Mouse (Mus musculus) T-helper 2 cell (primary cell): ENCODE measurements around the gene Bpnt1.

Experiments
- in situ Hi-C: fragments of 300-600 bp; cut with MboI, MseI; formaldehyde crosslinking; loops from one replicate; pipeline ENCODE4 v1.15.1; 2025; ENCODE audit warnings: high pct_unique_total_duplicates

Gene Bpnt1

DNA sequence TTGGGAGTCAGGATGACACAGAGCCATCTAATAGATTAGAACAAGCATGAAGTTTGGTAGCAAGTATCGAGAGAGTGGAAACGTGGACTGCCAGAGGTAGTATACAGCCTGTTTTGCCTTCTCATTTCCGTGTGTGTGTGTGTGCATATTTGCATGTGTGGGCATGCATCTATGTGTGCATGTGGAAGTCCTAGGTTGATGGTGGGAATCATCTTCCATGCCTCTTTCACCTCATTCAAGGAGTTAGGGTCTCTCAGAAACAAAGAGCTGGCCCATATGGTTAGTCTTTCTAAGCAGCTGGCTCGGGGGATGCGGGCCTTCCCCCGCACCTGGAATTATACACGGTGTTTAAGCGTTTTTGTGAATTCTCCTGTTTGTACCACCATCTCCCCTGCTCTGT lies 2.1 kb upstream of the Bpnt1 start:
- in situ Hi-C loops, result loop anchor here (5.0 kb wide), 1 partner anchor 32 kb away; the partner anchor contains the start of gene Eprs

DNA sequence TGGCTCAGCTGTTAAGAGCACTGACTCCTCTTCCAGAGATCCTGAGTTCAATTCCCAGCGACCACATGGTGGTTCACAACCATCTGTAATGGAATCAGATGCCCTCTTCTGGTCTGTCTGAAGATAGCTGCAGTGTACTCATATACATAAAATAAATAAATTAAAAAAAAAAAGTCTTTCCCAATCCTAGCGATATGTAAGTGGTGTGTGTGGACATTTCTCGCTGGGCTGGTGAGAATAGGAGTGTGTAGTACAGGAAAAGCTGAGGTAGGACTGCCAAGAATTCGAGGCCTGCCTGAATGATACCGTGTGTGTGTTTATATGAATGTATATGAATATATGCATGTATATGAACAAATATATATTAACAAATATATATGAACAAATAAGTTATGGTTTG lies 585 bp upstream of the Bpnt1 start:
- in situ Hi-C loops, result no loop called here

DNA sequence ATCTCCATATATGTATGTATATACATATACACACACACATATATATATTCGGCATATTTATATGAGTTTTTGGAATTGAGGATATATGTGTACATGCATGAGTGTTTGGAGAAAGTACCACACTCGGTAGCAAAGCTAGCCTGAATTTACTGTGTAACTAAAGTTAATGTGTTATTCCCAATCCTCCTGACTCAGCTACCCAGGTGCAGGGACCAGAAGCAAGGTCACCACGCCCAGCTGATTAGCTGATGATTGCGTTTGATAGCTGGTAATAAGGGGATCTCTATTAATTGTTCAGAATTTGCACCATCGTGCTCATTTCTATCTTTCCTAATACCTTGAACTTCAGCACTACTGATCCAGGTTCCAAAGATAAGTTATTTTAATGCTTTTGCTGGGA lies 1.7 kb downstream of the Bpnt1 start:
- in situ Hi-C loops, result no loop called here

DNA sequence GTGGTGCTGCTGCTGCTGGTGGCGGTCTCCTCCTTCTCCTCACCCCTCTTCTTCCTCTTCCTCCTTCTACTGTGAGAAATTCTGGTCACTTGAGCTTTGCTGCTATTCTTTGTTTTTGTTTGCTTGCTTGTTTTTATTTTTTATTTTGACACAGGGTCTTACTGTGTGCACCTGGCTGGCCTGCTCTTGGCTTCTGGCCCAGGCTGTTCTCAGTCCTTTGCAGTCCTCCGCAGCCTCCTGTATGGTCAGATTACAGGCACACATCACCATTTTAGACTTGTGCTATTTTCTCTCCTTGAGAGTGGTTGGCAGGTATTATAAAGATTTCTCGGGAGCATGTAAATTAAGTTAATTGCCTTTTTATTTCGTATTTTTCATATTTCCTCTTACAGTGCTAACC lies 2.2 kb downstream of the Bpnt1 start:
- in situ Hi-C loops, result no loop called here

DNA sequence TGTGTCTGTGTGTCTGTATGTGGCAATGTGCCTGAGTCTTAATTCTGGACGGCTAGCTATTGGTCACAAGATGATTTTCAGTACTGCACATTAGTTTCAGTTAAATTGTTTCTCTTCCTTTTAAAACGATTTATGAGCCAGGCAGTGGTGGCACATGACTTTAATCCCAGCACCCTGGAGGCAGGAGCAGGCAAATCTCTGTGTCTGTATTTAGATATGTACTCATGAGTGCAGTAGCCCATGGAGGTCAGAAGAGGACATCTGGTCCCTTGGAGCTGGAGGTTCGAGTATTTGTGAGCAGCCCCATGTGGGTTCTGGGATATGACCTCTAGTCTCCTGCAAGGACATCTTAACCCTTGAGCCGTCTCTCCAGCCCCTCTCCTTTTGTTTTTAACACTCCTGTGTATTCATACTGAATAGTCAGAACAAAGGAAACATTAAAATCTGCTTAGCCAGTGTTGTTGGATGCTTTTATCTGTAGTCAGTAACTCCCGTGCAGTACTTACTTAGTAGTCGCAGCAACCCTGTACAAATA lies 3.3 kb downstream of the Bpnt1 start:
- in situ Hi-C loops, result no loop called here

DNA sequence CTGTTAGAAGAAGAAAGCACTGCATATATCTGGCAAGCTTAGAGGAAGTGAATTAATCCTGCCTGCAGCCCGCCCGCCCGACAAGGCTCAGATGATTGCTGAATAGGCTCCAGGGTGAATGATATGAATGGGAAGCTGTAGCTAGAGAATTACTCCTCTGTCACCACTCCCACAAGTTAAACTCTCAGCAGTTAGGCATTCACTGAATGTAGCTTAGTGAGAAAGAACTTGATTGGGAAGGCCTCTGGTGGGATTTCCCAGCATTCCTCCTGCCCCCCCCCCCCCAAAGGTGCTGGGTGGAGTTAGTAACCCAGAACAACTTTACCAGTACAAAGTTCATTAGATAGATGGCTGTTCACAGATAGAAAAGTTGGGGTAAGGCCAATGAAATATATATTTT lies 4.6 kb downstream of the Bpnt1 start:
- in situ Hi-C loops, result no loop called here

DNA sequence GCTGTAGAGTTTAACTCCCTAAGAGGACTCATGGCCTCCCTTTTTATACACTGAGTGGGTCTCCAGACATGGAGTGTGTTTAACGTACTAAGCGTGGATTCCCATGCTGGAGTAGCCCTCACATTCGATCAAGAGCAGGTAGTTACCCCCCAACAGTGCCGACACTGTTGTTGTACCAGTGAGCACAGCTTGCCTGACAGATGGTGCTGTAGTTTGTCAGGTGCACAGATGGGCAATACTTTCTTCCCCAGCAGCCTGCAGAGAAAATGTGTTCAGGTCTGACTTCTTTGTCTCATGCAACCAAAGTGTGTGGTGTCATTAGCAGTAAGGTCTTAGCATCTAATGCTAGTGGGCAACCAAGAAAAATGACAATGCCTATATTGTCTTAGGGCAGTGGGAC lies 10.5 kb downstream of the Bpnt1 start:
- in situ Hi-C loops, result no loop called here

DNA sequence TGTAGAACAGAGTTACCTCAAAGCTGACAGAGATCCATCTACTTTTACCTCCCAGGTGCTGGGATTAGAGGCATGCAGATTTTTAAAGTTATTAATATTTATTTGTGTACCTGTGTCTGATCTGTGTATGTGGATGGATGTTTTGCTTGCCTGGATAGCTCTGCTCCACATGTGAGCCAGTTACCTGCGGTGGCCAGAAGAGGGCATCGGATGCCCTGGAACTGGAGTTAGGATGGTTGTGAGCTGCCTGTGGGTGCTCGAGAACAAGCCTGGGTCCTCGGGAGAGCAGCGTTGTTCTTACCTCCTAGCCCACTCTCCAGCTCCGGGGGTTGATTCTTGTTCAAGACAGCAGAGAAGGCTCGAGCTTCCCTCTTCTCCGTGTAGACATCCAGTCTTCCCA lies 11.5 kb downstream of the Bpnt1 start:
- in situ Hi-C loops, result no loop called here

DNA sequence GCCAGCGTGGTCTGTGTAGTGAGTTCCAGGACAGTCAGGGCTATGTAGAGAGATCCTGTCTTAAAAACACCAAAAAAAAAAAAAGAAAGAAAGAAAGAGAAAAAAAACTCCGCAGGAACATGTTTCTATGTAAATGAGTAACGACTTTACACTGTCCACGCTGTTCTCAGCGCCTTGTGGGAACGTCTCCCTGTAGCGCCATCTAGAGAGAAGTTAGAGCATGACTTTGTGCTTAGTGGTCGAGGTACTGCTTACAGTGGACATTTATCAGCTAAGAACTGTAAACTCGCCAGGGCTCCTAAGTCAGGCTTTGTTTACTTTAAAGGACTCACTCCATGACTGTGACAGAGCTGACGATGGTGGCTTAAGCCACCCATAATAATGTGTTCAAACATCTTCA lies 14.2 kb downstream of the Bpnt1 start:
- in situ Hi-C loops, result no loop called here

DNA sequence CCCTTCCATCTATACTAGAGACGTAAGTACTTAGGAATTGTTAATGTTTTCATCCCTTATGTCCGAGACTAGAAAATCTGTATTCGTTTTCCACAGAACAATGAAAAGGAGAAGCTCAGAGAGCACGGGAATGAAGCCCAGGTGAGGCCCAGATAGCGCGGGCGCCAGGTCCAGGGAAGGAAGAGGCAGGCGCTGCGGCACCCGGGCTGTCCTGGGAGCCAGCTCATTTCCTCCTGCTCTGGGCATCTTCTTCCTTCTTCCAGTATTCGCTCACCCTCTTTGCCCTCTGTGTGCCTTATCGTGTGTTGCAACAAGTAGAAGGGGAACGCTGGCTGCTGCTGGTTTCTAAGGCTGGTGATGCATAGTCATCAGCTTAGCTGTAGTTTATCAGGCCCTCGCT lies 17.8 kb downstream of the Bpnt1 start:
- in situ Hi-C loops, result no loop called here

DNA sequence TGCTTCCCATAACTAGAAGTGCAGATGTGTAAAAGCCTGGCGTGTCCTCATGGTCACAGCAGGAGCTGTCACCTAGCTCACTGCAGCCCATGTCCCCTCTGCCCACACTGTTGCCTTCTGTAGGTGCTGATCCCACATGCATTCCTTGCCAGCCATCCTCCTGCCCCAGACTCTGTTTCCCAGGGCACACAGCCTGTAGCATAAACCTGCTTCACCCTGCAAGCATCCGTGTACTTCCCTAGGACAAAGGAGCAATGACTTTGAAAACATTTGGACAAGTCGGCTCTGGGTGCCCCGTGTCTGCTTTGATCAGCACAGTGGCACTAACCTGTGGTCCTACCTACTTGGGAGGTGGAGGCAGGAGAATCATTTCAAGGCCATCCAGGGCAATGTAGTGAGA lies 18.7 kb downstream of the Bpnt1 start:
- in situ Hi-C loops, result no loop called here

DNA sequence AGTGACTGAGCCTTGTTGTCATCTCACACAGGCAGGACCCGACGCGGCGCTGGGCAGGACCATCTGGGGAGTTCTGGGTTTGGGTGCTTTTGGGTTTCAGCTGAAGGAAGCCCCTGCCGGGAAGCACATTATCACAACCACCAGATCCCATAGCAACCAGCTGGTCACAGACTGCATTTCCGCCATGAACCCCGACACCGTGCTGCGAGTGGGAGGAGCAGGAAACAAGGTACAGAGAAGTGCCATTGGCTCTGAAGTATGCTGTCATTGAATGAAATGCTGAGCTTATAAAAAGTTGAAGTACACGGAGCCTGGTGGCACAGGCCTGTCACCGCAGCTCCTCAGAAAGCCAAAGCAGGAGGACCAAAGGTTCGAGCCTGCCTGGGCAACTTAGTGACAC lies 20.2 kb downstream of the Bpnt1 start:
- in situ Hi-C loops, result no loop called here

DNA sequence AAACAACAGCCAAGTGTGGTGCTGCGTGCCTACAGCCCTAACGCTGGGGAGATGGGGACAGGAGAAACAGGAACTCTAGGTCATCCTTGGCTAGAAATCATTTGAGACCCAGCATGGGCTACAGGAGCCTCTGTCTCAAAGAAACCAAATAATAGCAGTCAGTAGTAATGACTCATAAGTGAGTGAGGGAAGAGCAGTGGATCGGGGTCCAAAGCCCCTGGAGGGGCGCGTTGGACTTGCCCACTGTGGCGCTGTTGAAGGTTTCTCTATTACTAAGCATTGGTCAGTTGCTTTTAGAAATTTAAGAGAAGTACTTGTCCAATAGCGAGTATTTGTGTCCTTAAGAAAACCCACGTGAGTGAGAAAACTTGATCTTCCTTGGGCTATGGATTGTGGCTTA lies 21.4 kb downstream of the Bpnt1 start:
- in situ Hi-C loops, result no loop called here

DNA sequence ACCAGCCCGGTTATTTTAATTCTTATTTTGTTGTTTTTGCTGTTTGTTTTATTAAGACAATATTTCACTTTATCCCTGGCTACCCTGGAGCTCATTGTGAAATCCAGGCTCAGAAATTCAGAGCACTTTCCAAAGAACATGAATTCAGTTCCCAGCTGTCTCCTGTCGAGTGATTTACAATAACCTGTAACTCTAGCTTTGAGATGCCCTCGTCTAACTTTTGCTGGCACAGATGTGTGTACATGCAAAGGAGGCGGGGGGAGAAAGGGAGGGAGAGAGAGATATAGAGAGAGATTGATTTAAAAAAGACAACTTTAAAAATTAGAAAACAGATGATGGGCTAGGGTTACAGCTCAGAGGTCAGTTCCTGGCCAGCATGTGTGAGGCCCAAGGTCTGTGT lies 22.8 kb downstream of the Bpnt1 start:
- in situ Hi-C loops, result no loop called here

DNA sequence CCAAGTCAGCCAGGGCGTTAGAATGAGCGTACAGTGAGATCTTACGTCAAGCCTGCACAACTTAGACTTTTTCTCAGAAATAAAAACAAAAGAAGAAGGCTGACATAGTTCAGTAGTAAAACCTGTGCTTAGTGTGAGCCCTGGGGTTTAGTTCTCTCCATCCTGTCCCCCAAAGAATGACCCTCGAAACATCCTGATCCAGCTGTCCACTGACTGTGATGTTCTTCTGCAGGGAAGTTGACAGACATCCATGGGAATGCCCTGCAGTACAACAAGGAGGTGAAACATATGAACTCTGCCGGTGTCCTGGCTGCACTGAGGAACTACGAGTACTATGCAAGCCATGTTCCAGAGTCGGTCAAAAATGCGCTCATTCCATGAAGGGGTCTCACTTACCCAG lies 24.3 kb downstream of the Bpnt1 start:
- in situ Hi-C loops, result no loop called here

DNA sequence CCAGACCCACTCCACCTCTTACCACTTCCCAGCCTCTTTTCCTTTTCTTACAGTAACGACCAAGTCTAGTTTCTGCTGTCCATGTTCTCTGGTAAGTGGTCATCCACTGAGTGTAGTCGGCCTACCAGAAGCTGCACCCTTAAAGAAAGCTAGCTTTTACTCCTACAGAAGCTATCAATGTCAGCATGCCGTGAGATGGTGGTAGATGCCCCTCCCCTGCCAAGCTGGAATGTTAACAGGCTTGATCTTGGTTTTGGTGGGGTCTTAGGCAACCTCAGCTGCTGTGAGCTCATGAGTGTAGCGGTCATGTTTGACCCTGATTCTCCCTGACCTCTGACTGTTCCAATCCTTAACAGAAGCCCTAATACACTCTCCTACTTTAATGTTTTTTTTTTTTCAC lies 26.3 kb downstream of the Bpnt1 start:
- in situ Hi-C loops, result no loop called here

DNA sequence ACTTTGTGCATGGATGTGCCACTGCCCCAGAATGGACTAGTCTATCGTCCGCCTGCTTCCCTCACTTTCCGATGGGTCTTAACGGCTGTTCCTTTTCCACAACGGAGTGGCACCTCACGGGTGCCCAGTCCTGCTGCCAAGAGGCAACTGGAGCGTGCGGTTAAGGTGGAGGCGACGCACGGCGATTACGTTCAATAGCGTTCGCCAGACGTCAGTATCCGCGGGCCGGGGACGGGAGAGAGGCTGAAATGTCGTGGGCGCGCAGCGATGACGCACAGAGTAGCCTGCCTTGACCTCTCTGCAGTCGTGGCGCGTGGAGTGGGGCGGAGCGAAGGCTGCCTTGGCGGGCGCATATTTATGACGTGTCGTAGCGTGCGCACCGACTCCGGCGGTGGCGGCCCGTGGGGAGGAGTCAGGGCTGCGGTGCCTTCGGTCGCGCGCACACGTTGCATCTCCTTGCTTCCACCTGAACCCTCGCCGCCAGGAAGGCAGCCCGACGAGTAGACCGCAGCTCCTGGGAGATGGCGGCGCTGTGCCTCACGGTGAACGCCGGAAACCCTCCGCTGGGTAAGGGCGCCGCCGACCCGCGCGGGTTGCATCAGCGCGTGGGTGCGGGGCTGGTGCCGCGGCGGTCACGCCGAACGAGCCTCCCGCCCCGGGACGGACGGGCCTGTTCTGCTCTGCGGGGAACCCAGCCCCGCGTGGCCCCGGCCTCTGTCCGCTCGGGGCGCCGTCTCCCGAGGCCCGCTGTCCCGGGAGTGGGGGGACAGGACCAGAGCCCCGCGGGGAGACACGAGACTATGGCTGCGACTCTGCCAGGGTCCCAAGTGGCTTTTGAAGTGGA lies 30.9 kb downstream of the Bpnt1 start, which contains the start of gene Eprs:
Gene Eprs (plus strand): TSS at position 368 of the 844 bp plus-strand sequence.
- in situ Hi-C loops, result loop anchor here (5.0 kb wide), 1 partner anchor 36 kb away; the partner anchor contains the start of gene Iars2

DNA sequence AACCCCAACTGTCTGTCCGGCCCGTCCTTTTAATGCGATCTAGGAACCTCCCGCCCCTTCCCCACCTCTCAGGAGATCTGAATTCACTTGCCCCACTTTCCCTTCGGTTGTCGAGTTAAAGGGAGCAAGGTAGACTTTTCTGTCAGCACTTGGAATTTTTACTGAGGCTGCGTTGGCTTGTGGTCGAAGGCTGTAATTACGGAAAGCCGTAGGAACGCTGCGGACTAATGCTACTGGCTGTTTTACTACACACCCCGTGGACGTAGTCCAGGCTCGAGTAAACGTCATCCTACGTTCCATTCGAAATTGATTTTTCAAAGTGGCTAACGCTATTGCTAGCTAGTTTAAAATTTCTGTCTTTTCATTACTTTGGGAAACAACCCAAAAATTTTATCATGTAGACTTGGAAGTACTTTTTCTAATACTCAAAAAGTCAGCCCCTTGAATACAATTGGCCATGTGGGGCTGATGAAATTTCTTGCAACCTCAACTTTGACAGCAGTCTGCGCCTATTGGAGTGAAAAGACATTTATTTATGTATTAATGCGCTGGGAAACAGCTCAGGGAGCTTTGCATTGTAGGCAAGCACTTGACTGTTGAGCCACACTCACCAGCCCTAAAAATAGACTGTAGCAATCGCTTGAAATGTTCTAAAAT lies 31.7 kb downstream of the Bpnt1 start:
- in situ Hi-C loops, result loop anchor here (5.0 kb wide), 1 partner anchor 36 kb away; the partner anchor contains the start of gene Iars2

DNA sequence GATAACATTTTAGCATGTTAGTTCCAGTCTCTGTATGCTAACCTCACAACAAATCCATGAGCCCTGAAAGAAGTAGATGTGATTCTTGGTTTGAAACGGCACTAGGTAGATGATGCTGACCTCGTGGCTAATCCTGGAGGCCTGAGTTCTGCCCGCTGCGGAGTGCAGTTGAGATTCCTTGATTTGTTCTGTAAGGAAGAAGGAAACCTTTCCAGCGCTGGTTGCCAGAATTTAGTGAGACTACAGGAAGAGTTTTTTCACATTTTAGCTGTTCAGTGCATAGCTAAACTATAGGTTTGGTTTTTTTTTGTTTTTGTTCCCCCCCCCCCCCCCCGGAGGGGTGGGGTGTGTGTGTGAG lies 32.2 kb downstream of the Bpnt1 start:
- in situ Hi-C loops, result loop anchor here (5.0 kb wide), 1 partner anchor 37 kb away; the partner anchor contains the start of gene Iars2

DNA sequence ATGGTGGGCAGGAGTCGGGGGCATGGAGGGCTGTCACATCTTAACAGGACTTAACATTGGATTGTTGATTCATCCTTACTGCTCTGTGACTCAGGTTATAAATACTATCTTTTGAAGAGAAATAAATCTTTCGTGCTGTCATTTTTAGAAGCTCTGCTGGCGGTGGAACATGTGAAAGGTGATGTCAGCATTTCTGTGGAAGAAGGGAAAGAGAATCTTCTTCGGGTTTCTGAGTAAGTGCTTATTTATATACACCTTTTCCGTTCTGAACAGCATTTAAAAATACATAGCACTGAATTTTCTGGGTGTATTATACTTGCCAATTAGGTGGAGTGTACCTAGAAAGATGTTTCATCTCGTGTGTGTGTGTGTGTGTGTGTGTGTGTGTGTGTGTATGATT lies 35.4 kb downstream of the Bpnt1 start:
- in situ Hi-C loops, result no loop called here

DNA sequence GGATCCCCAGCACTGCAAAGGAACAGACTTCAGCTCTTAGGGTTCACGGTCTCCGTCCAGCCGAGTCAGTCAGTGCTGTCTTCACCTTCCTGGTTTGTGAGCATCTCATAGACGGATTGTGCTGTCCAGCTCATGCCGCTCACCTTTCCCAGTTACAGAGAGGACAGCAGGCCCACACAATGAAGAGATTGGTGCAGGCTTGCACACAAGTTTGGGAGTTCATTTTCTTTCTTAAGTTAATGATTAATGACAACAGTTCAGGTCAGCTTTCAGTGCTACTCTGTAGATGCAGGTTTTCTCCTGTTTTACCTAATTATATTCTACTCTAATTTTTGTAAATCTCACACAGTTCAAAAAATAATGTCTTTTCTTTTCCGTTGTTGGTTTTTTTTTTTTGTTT lies 38.0 kb downstream of the Bpnt1 start:
- in situ Hi-C loops, result no loop called here

DNA sequence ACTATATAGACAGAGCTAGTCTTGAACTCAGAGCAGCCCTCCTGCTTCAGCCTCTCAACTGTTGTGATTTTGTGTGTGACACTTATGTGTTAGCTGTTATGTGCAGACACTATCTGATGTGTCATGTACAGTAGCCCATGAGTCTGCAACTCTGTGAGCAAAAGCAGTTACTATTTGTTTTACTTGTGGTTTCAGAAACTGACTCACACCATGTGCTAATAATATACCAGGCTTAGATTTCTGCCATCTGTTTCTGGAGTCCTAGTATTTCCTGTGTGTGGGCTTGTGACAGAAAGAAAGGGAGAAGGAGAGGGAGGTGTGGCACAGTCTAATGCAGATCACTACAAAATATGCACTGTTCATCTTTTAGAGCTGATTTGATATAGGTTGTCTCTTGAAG lies 44.4 kb downstream of the Bpnt1 start:
- in situ Hi-C loops, result no loop called here

DNA sequence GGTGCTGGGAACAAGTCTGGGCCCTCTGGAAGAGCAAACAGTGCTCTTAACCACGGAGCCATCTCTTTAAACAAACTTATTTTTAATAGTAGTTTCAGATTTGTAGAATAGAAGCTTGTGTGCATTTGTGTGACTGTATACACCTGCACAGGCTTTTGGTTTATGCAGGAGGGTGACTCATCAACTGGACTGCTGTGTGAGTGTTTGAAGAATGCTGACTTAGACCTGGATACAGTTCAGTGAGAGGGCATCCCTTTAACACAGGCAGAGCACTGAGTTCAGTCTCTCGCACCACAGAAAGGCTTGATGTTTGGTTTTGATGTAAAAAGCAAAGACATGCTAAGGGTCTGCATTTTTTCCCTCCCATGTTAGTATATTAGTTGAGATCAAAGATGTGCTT lies 45.5 kb downstream of the Bpnt1 start:
- in situ Hi-C loops, result no loop called here
